Mouse (Mus musculus) cerebellum, postnatal 36 days (tissue): ENCODE results near the gene Ahctf1.
"Not testable (repeated sequence)": the region's sequence is repeated elsewhere in the genome, so short reads cannot be mapped to it uniquely, and the experiment has no call there.

Experiments
- DNase-seq, 2 experiments: peaks; one replicate each; pipeline ENCODE4 v3.0.0; 2021 to 2022; ENCODE audit warnings: mixed read lengths in 2 of 2

Gene Ahctf1

GRCm38 (mm10) chr1:179803513-179804139 is at the start of gene Ahctf1:
TSS of gene Ahctf1 (minus strand) at chr1:179803680.
- DNase-seq: peak; percentile 97 to 99

DNA sequence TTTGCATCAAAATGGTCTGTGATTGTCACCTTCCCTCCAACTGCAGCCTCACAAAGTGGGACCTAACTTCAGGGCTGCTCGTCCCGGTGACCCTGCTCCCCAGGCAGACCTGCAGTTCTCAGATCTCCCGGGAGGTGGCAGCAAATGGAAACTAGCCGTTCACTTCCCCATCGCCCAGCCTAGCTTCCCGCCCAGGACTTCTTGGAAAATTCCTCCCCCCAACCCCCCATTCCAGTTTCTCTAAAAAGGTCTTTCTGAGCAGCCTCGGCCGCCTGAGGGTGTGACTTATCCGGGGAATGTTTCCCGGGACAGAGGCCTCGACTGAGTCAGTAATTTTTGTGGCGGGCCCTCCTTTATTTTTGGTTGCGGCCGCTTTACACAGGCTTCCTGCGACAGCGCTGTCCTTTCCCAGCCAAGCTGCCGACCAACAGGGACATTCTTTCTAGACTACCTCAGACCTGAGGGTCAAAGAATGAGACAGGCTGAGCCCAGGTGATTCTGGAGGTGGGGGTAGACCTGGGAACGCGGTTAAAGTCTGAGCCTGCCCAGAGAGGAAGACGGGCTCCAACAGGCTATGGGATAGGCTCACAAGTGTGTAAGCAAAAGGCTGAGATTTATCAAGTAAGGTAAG is 44.4 kb upstream of the Ahctf1 start:
- DNase-seq: peak; percentile 89 to 91

DNA sequence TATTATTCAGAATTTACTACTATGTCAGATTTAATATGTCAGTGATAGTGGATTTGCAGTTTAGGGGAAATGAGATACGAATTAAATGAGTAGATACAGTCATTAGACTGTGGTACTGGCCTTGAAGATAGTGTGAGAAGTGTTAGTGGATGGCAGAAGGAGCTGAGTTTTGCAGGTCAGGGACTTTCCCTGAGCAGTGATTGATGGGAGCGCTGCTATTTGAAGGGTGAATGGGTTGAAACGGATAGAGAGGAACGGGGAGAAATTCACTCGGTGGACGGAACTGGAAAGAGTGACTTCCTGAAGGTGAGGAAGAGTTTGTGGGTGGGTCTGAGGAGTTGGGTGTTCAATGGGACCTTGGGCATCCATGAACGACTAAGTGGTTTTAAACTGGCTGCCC is 43.7 kb upstream of the Ahctf1 start:
- no peak for DNase-seq

- no peak for DNase-seq
Measured at GRCm38 (mm10) chr1:179845832-179846499, 42.5 kb upstream of the Ahctf1 start.

- DNase-seq: peak; percentile 63 to 70
Measured at GRCm38 (mm10) chr1:179844894-179845293, 41.4 kb upstream of the Ahctf1 start.

GRCm38 (mm10) chr1:179843981-179844380 is 40.5 kb upstream of the Ahctf1 start:
- DNase-seq: no peak

DNA sequence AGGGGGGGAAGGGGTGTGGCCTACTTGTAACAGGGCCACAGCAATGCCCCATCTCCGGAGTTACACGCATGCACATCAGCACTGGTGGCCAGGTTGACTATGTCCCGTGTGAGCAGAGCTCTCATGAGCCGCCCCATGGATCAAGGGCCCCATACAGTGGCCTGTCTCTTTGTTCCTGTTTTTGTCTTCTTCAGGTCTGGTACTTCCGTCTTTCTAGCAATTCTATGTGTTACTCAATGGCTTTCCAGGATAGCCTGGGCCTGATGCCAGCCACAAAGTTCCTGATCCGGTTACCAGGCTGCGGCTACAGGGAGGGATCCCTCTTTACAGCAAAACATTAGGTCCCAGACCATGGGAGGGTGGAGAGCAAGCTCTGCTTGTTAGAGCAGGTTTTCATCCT is 39.1 kb upstream of the Ahctf1 start:
- DNase-seq: no peak

DNA sequence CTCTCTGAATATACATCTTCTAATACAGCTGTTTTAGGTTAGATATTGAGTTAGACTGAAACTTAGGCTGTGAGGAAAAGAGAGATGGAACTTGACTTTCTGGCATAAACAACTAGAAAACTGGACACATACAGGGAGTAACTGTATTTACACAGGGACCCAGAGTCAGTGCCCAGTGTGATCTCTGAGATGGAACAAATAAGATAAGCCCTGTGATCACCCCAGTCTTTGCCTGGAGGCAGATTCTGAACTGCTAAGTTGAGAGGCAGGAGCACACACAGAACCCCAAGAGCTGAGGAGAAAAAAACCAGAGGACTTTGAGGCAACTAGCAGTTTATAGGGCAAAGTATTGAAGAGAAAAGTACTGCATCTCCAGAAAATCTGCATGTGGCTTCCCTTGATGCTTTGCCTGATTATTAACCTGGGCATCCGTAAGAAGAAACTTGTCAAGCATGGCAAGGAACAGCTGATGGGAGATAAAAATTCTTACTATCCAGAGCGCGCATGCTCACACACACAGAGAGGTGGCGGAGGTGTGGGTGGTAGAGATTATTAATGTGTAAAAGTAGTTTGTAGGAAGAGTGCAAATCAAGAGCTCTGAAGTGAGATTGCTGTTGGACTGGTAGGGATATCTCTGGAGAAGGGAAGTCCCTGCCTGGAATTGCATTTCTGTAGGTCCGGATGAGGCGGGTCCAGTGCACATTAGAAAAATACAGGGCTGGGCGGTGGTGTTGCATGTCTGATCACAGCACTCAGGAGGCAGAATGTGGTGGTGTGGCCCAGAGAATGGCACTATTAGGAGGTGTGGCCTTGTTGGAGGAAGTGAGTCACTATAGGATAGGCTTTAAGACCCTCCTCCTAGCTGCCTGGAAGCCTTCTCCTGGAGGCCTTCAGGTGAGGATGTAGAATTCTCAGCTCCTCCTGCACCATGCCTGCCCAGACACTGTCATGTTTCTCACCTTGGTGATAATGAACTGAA is 33.2 kb upstream of the Ahctf1 start:
- no peak for DNase-seq

- DNase-seq: no peak
Measured at GRCm38 (mm10) chr1:179835753-179836425, 32.4 kb upstream of the Ahctf1 start.

DNA sequence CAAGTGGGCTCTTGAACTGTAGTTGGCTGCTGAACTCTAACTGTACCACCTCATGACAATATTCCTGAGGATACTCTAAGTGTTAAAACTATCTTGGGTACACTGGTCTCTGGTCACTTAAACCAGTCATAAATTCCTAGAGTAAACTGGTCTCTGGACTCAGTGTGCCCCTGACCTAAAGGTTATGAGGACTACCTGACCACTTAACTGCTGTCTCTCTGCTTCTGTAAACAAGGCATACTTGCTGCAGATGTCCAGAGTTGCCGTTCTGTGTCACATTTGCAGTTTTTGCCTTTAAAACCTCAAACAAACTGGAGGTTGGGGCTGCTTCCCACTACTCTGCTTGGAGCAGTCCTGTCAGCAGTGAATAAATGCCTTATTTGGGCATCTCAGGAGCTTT is 30.1 kb upstream of the Ahctf1 start:
- no peak for DNase-seq

GRCm38 (mm10) chr1:179832710-179833240 is 29.3 kb upstream of the Ahctf1 start:
- DNase-seq: no peak

GRCm38 (mm10) chr1:179828900-179829299 is 25.4 kb upstream of the Ahctf1 start:
- DNase-seq: no peak

- no peak for DNase-seq
Measured at GRCm38 (mm10) chr1:179828051-179828450, 24.6 kb upstream of the Ahctf1 start.

- no peak for DNase-seq
Measured at GRCm38 (mm10) chr1:179824549-179824948, 21.1 kb upstream of the Ahctf1 start.

- DNase-seq: not testable (repeated sequence)
Measured at GRCm38 (mm10) chr1:179818490-179819278, 15.2 kb upstream of the Ahctf1 start.

DNA sequence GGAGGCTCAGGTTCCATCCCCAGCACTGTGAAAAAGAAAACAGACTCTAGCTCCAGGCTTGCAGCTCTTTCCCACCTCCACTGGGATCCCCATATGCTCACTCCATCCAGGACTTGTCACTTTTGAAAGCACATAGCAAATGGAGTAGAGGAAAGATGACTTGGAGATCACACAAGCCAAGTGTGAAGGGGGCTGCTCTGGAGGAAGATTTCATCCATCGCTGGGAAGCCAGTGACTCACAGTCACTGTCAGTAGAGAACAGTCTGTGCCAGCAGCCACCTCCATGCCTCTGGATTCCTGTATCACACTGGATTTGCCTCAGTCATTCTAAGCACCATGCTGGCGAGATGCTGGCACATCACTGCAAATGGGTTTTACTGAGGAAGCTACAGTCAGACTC is 11.1 kb upstream of the Ahctf1 start:
- DNase-seq: no peak

- DNase-seq: no peak
Measured at GRCm38 (mm10) chr1:179813385-179813784, 9.9 kb upstream of the Ahctf1 start.

DNA sequence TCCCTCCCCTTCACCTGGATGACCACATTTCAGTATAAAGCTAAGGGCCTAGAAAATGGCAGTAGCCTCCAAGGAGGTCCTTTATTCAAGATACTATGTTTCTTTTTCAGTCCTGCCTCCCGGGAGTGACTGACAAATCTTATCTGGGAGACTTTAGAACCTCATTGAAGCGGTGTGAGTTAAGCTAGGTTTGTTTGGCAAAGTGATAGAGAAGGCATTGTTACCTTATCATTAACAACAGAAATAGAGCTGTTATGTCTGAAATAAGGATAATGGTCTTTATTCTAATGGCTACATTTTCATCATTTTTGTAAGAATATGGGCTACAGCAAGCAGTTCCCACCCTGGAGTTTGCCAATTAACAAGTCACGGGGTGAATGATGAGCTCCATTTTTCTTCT is 4.8 kb upstream of the Ahctf1 start:
- no peak for DNase-seq

DNA sequence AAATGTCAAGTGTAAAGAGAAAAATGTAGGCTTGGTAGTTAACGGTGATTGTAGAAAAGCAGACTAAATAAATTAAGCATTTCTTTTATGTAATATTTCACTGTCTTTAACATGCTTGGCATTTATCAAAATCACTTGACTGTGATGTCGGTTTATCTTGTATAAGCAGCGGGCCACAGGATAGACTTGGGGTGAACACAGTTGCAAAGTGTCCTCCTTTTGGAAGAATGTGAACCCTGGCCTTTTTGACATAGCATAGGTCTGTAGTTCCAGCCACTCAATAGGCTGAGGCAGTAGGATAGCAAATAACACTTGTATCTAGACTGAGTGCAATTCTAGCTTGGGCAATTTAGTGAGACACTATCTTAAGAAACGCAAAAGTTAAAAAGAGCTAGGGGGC is 4.0 kb upstream of the Ahctf1 start:
- DNase-seq: no peak

DNA sequence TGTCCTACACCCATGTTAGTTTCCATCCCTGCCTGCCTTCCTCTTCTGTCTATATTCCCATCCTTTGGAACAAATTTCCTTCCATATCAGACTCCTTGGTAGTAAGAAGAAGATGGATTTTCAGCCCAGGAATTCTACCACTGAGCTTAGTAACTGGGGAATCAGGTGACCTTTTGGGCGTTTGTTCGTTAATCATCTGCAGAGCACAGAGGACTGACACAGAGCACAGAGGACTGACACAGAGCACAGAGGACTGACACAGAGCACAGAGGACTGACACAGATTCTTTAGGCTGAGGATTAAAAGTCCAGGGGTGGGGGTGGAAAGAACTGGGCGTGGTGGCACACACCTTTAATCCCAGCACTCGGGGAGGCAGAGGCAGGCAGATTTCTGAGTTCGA is 2.3 kb upstream of the Ahctf1 start:
- no peak for DNase-seq
